Mouse (Mus musculus) forebrain, embryonic 11.5 days (tissue): ENCODE measurements around the gene Tanc1. TPM values are rescaled to one million over a fixed set of nuclear protein-coding genes. Genes with fewer than 3 reads are reported as not detected.

Experiments used
- ATAC-seq: fragments of 200-750 bp; cut with Nextera tagmentation; replicated peaks from 2 replicates; pipeline ENCODE4 v1.8.0; 2017; ENCODE audit warnings: moderate TSS enrichment; ENCODE audit not compliant: low FRiP score
- DNase-seq: peaks from one replicate; pipeline ENCODE4 v3.0.0-alpha.2; 2017; ENCODE audit warnings: low spot score
- H3K27ac ChIP-seq: fragments of 300-500 bp; sonication (generic); 2 replicates; pipeline ENCODE4 v1.5.1; 2014; ENCODE audit warnings: low read depth, low read length
- H3K27me3 ChIP-seq: fragments of 300-500 bp; sonication (generic); 2 replicates; pipeline ENCODE4 v1.6.1; 2014; ENCODE audit warnings: mild to moderate bottlenecking, low read length, mixed read lengths; ENCODE audit not compliant: control insufficient read depth, insufficient read depth
- H3K36me3 ChIP-seq: fragments of 300-500 bp; sonication (generic); 2 replicates; pipeline ENCODE4 v1.6.1; 2014; ENCODE audit warnings: mild to moderate bottlenecking, low read length, moderate library complexity, mixed read lengths; ENCODE audit not compliant: control insufficient read depth, insufficient read depth
- H3K4me1 ChIP-seq: fragments of 300-500 bp; sonication (generic); replicated peaks from 2 replicates; pipeline ENCODE4 v1.6.1; 2014; ENCODE audit warnings: low read length, mixed read lengths; ENCODE audit not compliant: control insufficient read depth, insufficient read depth
- H3K4me2 ChIP-seq: fragments of 300-500 bp; sonication (generic); 2 replicates; pipeline ENCODE4 v1.6.1; 2014; ENCODE audit warnings: low read depth, mild to moderate bottlenecking, low read length, moderate library complexity, mixed read lengths; ENCODE audit not compliant: severe bottlenecking
- H3K4me3 ChIP-seq: fragments of 300-500 bp; sonication (generic); 2 replicates; pipeline ENCODE4 v1.5.1; 2014; ENCODE audit warnings: low read depth, low read length
- H3K9ac ChIP-seq: fragments of 300-500 bp; sonication (generic); 2 replicates; pipeline ENCODE4 v1.6.1; 2014; ENCODE audit warnings: low read length
- H3K9me3 ChIP-seq: fragments of 300-500 bp; sonication (generic); 2 replicates; pipeline ENCODE4 v1.6.1; 2016; ENCODE audit warnings: low read length, mixed read lengths; ENCODE audit not compliant: control insufficient read depth
- WGBS: fragments of 180-500 bp; shearing (Covaris S2); extraction: QIAGEN DNeasy Blood & Tissue Kit; methylation state at CpG from one replicate; pipeline ENCODE4 v1.1.7; 2014; 5-methylcytosine and 5-hydroxymethylcytosine counted together
- polyA plus RNA-seq: library from polyadenylated mRNA; unstranded; fragments of >200 nt; fragmentation: Nextera tagmentation; extraction: Ambion mirVana; gene quantifications from 2 replicates; pipeline ENCODE4 v1.2.1, GENCODE M21; 2014

The Tanc1 gene
- polyA plus RNA-seq, 1 experiment from 2014 or later, result 22.7 TPM

GRCm38 (mm10) chr2:59675270-59675995 lies 63.6 kb downstream of the Tanc1 start:
- Histone ChIP-seq H3K27me3 (no peaks in the 10 kb centered on the region), H3K4me2 (no peak overlapping the region), H3K27ac (0 out of 2 replicates have a peak overlapping the region, but pooled peaks have one; percentile 18), H3K36me3 (no peaks in the 10 kb centered on the region; the same call in 1 of the 2 replicates), H3K9me3 (no peaks in the 10 kb centered on the region), H3K4me3 (no peak overlapping the region), H3K4me1 (peaks cover 4% of the 10 kb centered on the region; the same call in 1 of the 2 replicates), H3K9ac (no peak overlapping the region; the same call in 1 of the 2 replicates)
- no peak for DNase-seq
- WGBS, result 40% methylated on average over 17 of the region's 17 CpGs
- ATAC-seq, result peak; percentile 16; the same call in 1 of the 2 replicates

- DNase-seq (no peak), ATAC-seq (no peak)
- Histone ChIP-seq H3K9me3 (no peaks in the 10 kb centered on the region), H3K4me1 (peaks cover 4% of the 10 kb centered on the region; the same call in 1 of the 2 replicates), H3K4me3 (no peak overlapping the region), H3K4me2 (no peak overlapping the region), H3K27ac (no peak overlapping the region), H3K9ac (no peak overlapping the region), H3K27me3 (no peaks in the 10 kb centered on the region), H3K36me3 (no peaks in the 10 kb centered on the region; the same call in 1 of the 2 replicates)
- 66% methylated on average over 6 of the region's 6 CpGs for WGBS
Measured at GRCm38 (mm10) chr2:59676041-59676440, 64.2 kb downstream of the Tanc1 start.

- no peak overlapping the region for H3K4me2 ChIP-seq
- no peaks in the 10 kb centered on the region for H3K9me3 ChIP-seq
- 59% methylated on average over 6 of the region's 6 CpGs for WGBS
- peaks cover 4% of the 10 kb centered on the region; the same call in 1 of the 2 replicates for H3K4me1 ChIP-seq
- H3K4me3 ChIP-seq, result no peak overlapping the region
- DNase-seq (no peak), ATAC-seq (no peak)
- no peak overlapping the region for H3K27ac ChIP-seq
- no peaks in the 10 kb centered on the region for H3K27me3 ChIP-seq
- no peak overlapping the region for H3K9ac ChIP-seq
- H3K36me3 ChIP-seq, result no peaks in the 10 kb centered on the region; the same call in 1 of the 2 replicates
Measured at GRCm38 (mm10) chr2:59676442-59676841, 64.6 kb downstream of the Tanc1 start.

- ATAC-seq, result no peak
- WGBS, result 90% methylated on average over 10 of the region's 10 CpGs
Measured at GRCm38 (mm10) chr2:59679424-59680020, 67.7 kb downstream of the Tanc1 start.

GRCm38 (mm10) chr2:59680736-59681135 lies 68.9 kb downstream of the Tanc1 start:
- 87% methylated on average over 5 of the region's 5 CpGs for WGBS
- Histone ChIP-seq H3K9ac (no peak overlapping the region), H3K4me3 (no peak overlapping the region), H3K36me3 (no peaks in the 10 kb centered on the region; the same call in 1 of the 2 replicates), H3K4me2 (no peak overlapping the region), H3K27ac (no peak overlapping the region), H3K27me3 (no peaks in the 10 kb centered on the region), H3K9me3 (no peaks in the 10 kb centered on the region), H3K4me1 (0 out of 2 replicates have a peak, but pooled peaks cover 5% of the 10 kb centered on the region)
- DNase-seq (no peak), ATAC-seq (no peak)

More at GRCm38 (mm10) chr2:59679424-59680020, 67.7 kb downstream of the Tanc1 start:
- no peak overlapping the region for H3K4me2 ChIP-seq
- no peaks in the 10 kb centered on the region for H3K27me3 ChIP-seq
- no peak for DNase-seq
- H3K9me3 ChIP-seq, result no peaks in the 10 kb centered on the region
- H3K36me3 ChIP-seq, result no peaks in the 10 kb centered on the region; the same call in 1 of the 2 replicates
- H3K9ac ChIP-seq, result no peak overlapping the region
- H3K4me3 ChIP-seq, result no peak overlapping the region
- no peak overlapping the region for H3K27ac ChIP-seq
- H3K4me1 ChIP-seq, result peaks cover 6% of the 10 kb centered on the region; the same call in 1 of the 2 replicates

GRCm38 (mm10) chr2:59681181-59681580 lies 69.3 kb downstream of the Tanc1 start:
- Histone ChIP-seq H3K27ac (no peak overlapping the region), H3K9ac (no peak overlapping the region), H3K36me3 (no peaks in the 10 kb centered on the region; the same call in 1 of the 2 replicates), H3K4me1 (0 out of 2 replicates have a peak, but pooled peaks cover 5% of the 10 kb centered on the region), H3K4me3 (no peak overlapping the region), H3K4me2 (no peak overlapping the region), H3K9me3 (no peaks in the 10 kb centered on the region), H3K27me3 (no peaks in the 10 kb centered on the region)
- no peak for ATAC-seq
- DNase-seq, result no peak
- WGBS, result 90% methylated on average over 4 of the region's 4 CpGs

- Histone ChIP-seq H3K4me2 (no peak overlapping the region), H3K9ac (no peak overlapping the region), H3K36me3 (no peaks in the 10 kb centered on the region), H3K9me3 (no peaks in the 10 kb centered on the region), H3K4me1 (peaks cover 5% of the 10 kb centered on the region; the same call in 1 of the 2 replicates), H3K27ac (no peak overlapping the region), H3K27me3 (no peaks in the 10 kb centered on the region), H3K4me3 (no peak overlapping the region)
- no peak for DNase-seq
- no peak for ATAC-seq
- 86% methylated on average over 16 of the region's 16 CpGs for WGBS
Measured at GRCm38 (mm10) chr2:59684864-59685605, 73.2 kb downstream of the Tanc1 start.

GRCm38 (mm10) chr2:59685606-59685950 lies 73.7 kb downstream of the Tanc1 start:
- no peaks in the 10 kb centered on the region for H3K9me3 ChIP-seq
- H3K27me3 ChIP-seq, result no peaks in the 10 kb centered on the region
- no peaks in the 10 kb centered on the region for H3K36me3 ChIP-seq
- H3K4me1 ChIP-seq, result peaks cover 5% of the 10 kb centered on the region; the same call in 1 of the 2 replicates
- no peak for DNase-seq
- H3K4me3 ChIP-seq, result no peak overlapping the region
- H3K9ac ChIP-seq, result no peak overlapping the region
- no peak for ATAC-seq
- WGBS, result 92% methylated on average over 4 of the region's 4 CpGs
- no peak overlapping the region for H3K27ac ChIP-seq
- H3K4me2 ChIP-seq, result no peak overlapping the region
